In genomic region chr17:73301258-73302050, GRCm38 (mm10) we compare ENCODE assay signal across 8 mouse cellular contexts.
DNase-seq lines count a peak whose midpoint lies in the region; ATAC-seq and TF ChIP-seq lines count a peak whose summit lies in the region.

No protein-coding gene starts in this region.

- no peaks in the 10 kb centered on the region; the same call in 1 of the 2 replicates for H3K27me3 ChIP-seq in heart, adult 2 months (ENCODE audit: control insufficient read depth, insufficient read depth, low read length)
- H3K27me3 ChIP-seq in kidney, postnatal 0 days (ENCODE audit: insufficient read depth, low read length): no peaks in the 10 kb centered on the region
- H3K27me3 ChIP-seq in testis, adult 2 months (ENCODE audit: control insufficient read depth, insufficient read depth, low read length): no peaks in the 10 kb centered on the region

- no peaks in the 10 kb centered on the region for H3K36me3 ChIP-seq in heart, adult 2 months (ENCODE audit: control insufficient read depth, insufficient read depth, low read length)
- H3K36me3 ChIP-seq in kidney, postnatal 0 days (ENCODE audit: insufficient read depth, low read length): no peaks in the 10 kb centered on the region
- no peaks in the 10 kb centered on the region for H3K36me3 ChIP-seq in testis, adult 2 months (ENCODE audit: control insufficient read depth, insufficient read depth, low read length)

- H3K9ac ChIP-seq in heart, adult 2 months (ENCODE audit: low read depth, low read length): no peak overlapping the region
- H3K9ac ChIP-seq in kidney, postnatal 0 days (ENCODE audit: low read depth, low read length): no peak overlapping the region

- H3K27ac ChIP-seq in heart, adult 2 months: no peak overlapping the region
- no peak overlapping the region for H3K27ac ChIP-seq in kidney, postnatal 0 days
- H3K27ac ChIP-seq in testis, adult 2 months (ENCODE audit: control insufficient read depth, insufficient read depth, low read depth, low read length): no peak overlapping the region

- no peaks in the 10 kb centered on the region for H3K9me3 ChIP-seq in kidney, postnatal 0 days (replicated peaks; ENCODE audit: low read length)

- WGBS in heart, adult 2 months: 20% methylated on average over 15 of the region's 15 CpGs
- 32% methylated on average over 15 of the region's 15 CpGs for WGBS in kidney, postnatal 0 days

- intact Hi-C loops in heart, adult 2 months (cut with DNase I): no loop called here

- H3K4me1 ChIP-seq in heart, adult 2 months (ENCODE audit: control insufficient read depth, insufficient read depth, low read length): no peaks in the 10 kb centered on the region
- no peaks in the 10 kb centered on the region for H3K4me1 ChIP-seq in kidney, postnatal 0 days (replicated peaks; ENCODE audit: insufficient read depth, low read length)
- peaks cover 8% of the 10 kb centered on the region for H3K4me1 ChIP-seq in testis, adult 2 months (ENCODE audit: control insufficient read depth, insufficient read depth, low read length)

- ATAC-seq in kidney, postnatal 0 days (replicated peaks; ENCODE audit: low FRiP score, low read depth): 0 out of 2 replicates have a peak, but pooled peaks have one; percentile 9
- ATAC-seq in monocyte, adult 5-6 weeks (replicated peaks; ENCODE audit: insufficient number of reproducible peaks, low FRiP score, low TSS enrichment, poor library complexity, severe bottlenecking): peak; percentile 46; the same call in 1 of the 2 replicates

- TF ChIP-seq POLR2A in heart, adult 2 months (IDR thresholded peaks at IDR 0.05; ENCODE audit: insufficient read depth, low read depth, low read length): no peak
- TF ChIP-seq POLR2A in testis, adult 2 months (IDR thresholded peaks at IDR 0.05; ENCODE audit: control insufficient read depth, low read depth, low read length): no peak

- no peaks in the 10 kb centered on the region for H3K79me2 ChIP-seq in heart, adult 2 months (replicated peaks; ENCODE audit: control insufficient read depth, insufficient read depth, low read length)

- no peak overlapping the region for H3K4me2 ChIP-seq in kidney, postnatal 0 days (ENCODE audit: low read length)

- no peak overlapping the region for H3K4me3 ChIP-seq in heart, adult 2 months
- H3K4me3 ChIP-seq in kidney, postnatal 0 days (replicated peaks; ENCODE audit: low read depth, low read length): no peak overlapping the region
- no peak overlapping the region for H3K4me3 ChIP-seq in testis, adult 2 months (ENCODE audit: control insufficient read depth, low read depth, low read length)

- no peak for TF ChIP-seq EP300 in heart, adult 2 months (IDR thresholded peaks at IDR 0.05; ENCODE audit: insufficient read depth, low read depth, low read length)

- DNase-seq in A20 (ENCODE audit: low read depth, low spot score) (peak; percentile 75), ZHBTc4 (ENCODE audit: low read depth, low spot score) (peak; percentile 83), liver (peak; percentile 32)
- DNase-seq in embryo, embryonic 10.5 days (ENCODE audit: low spot score): peak; percentile 90
- peak; percentile 39 to 44 for DNase-seq in heart, adult 2 months
- peak; percentile 84 for DNase-seq in kidney, postnatal 0 days (ENCODE audit: low spot score)

- peak; percentile 97 for TF ChIP-seq CTCF in heart, adult 2 months (IDR thresholded peaks at IDR 0.05)
- TF ChIP-seq CTCF in kidney, postnatal 0 days (IDR thresholded peaks at IDR 0.05; ENCODE audit: low read depth): peak; percentile 97
- TF ChIP-seq CTCF in testis, adult 2 months (IDR thresholded peaks at IDR 0.05; ENCODE audit: control insufficient read depth, insufficient read depth, insufficient replicate concordance, low read depth, low read length): peak; percentile 85; the same call in 1 of the 2 replicates

Comparison
In these comparisons a context has a peak if more than half of its experiments do, and no peak if none do; other contexts are left out.
1. DNase-seq: peak in every context shown above with its lines; median percentile 90 in embryo, embryonic 10.5 days; 84 in kidney, postnatal 0 days; 83 in ZHBTc4; 75 in A20; 42 in heart, adult 2 months; 32 in liver.